Mouse (Mus musculus) lung, postnatal 36 days (tissue): ENCODE measurements around the gene Cipc.

Source experiments
- DNase-seq: peaks from one replicate; pipeline ENCODE4 v3.0.0; 2022; ENCODE audit warnings: mixed read lengths

The Cipc gene

GRCm38 (mm10) chr12:86994166-86994565 lies 47.3 kb downstream of the Cipc start:
- DNase-seq: no peak

GRCm38 (mm10) chr12:86994776-86995175 lies 47.9 kb downstream of the Cipc start:
- DNase-seq: no peak

- no peak for DNase-seq
Measured at GRCm38 (mm10) chr12:86995931-86996330, 49.1 kb downstream of the Cipc start.

- DNase-seq: no peak
Measured at GRCm38 (mm10) chr12:86998699-86999098, 51.9 kb downstream of the Cipc start.

- DNase-seq: no peak
Measured at GRCm38 (mm10) chr12:86999283-86999820, 52.5 kb downstream of the Cipc start.

- peak; percentile 14 for DNase-seq
Measured at GRCm38 (mm10) chr12:87000151-87000839, 53.5 kb downstream of the Cipc start.

GRCm38 (mm10) chr12:87000840-87001176 lies 54.0 kb downstream of the Cipc start:
- no peak for DNase-seq

- no peak for DNase-seq
Measured at GRCm38 (mm10) chr12:87002209-87002608, 55.4 kb downstream of the Cipc start.

GRCm38 (mm10) chr12:87002815-87003214 lies 56.0 kb downstream of the Cipc start:
- DNase-seq: no peak

GRCm38 (mm10) chr12:87003606-87004005 lies 56.8 kb downstream of the Cipc start:
- DNase-seq: no peak

GRCm38 (mm10) chr12:87004596-87004995 lies 57.8 kb downstream of the Cipc start:
- DNase-seq: no peak
